Mouse (Mus musculus): ENCODE data around the gene Opn1sw. TPM values are rescaled to one million over a fixed set of nuclear protein-coding genes. Genes with fewer than 3 reads are reported as not detected.

The Opn1sw gene
- not detected in 2 replicates for total RNA-seq (2017)

DNA sequence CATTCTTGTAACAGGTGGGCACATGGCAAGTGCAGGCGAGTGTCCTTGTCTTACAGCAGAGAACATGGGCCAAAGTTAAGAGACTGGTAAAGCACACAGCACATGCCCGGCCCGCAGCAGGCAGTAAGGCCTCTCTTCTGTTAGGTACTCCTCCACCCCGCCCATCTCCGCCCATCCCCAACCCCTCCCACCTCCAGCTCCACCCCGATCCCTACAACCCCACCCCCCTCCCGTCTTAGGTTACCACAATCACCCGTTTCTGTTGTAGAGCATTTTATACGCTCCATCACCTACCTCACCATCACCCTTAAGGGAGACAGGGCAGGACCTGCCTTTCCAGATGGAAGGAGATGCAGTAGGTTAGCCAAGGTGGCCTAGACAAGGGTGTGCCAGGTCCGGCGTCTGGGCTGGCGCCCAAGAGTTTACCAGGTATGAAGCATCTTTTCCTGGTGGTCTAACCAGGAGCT is at the start of gene Opn1sw:
Opn1sw (minus strand) TSS at position 417 of the 467 bp plus-strand sequence.
- ATAC-seq (replicated peaks in 1 of 2; ENCODE audit: insufficient read depth in 1 of 2, low FRiP score in 2 of 2, low TSS enrichment in 1 of 2, low read depth in 1 of 2, poor library complexity in 2 of 2, severe bottlenecking in 2 of 2): peak in 1 of 2 experiments; percentile 43; a peak in 2 of 4 replicates

DNA sequence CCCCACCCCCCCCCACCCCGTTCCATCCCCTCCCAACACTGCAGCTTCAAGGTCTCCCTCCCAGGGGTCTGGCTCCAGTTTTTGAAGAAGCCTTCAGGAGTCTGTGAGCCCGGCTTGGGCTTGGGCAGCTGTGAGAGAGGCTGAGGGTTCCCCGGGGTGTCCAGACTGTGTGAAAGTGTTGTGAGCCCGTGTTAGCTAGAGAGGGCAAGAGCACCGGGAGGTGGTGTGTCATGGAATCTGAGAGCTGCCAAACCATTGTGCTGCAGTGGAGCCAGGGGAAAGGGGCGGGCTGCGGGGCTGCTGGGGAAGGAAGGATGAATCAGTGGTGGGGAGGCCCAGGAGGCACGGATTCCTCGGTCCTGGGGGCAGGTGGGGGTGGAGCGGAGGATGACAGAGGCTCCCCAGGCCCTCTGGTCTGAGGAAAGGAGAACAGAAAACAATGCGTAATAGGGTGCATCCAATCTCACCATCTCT is 48.2 kb upstream of the Opn1sw start:
- ATAC-seq (replicated peaks in 1 of 2; ENCODE audit: insufficient read depth in 1 of 2, low FRiP score in 2 of 2, low TSS enrichment in 1 of 2, low read depth in 1 of 2, poor library complexity in 2 of 2, severe bottlenecking in 2 of 2): 0 out of 4 replicates have a peak, but pooled peaks of 1 of the 2 experiments have one; percentile 14

GRCm38 (mm10) chr6:29435940-29436451 is 47.7 kb upstream of the Opn1sw start:
- ATAC-seq (replicated peaks in 1 of 2; ENCODE audit: insufficient read depth in 1 of 2, low FRiP score in 2 of 2, low TSS enrichment in 1 of 2, low read depth in 1 of 2, poor library complexity in 2 of 2, severe bottlenecking in 2 of 2): no peak

DNA sequence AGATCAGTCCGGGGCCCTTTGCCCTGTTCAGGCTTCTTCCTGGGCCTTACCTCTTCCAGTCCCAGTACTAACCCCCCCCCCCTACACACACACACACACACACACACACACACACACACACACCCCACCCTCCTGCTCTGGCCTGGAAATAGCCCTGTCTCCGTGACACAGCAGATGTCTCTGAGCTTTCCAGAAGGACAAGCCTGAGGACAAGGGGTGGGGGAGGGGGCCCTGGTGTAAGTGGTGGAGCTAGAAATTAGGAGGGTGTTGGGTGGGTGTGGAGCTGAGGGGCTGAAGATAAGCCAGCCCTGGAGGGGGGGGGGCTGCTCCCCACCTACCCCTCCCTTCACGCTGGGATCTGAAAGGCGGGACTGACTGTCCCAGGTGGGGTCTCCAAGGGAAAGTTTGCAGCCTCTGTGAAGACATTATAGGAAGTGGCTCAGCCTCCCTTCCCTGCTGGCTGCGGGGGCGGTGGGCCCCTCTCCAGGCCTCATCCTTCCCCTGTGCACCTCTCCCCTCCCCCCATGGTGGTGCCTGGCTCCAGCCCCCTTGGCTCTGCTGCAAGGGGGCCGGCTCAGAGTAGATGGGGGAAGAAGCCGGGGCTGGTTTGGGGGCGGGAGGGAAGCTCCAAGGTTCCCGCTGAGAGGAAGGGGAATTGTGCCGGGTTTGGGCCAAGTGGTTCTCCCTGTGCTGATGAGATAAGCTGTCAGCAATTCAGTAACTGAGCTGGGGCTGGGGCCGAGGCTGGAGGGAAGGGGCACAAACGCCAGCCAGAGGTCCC is 46.8 kb upstream of the Opn1sw start:
- ATAC-seq (replicated peaks in 1 of 2; ENCODE audit: insufficient read depth in 1 of 2, low FRiP score in 2 of 2, low TSS enrichment in 1 of 2, low read depth in 1 of 2, poor library complexity in 2 of 2, severe bottlenecking in 2 of 2): 0 out of 4 replicates have a peak, but pooled peaks of 1 of the 2 experiments have one; percentile 8

GRCm38 (mm10) chr6:29433804-29434795 is 45.8 kb upstream of the Opn1sw start:
- ATAC-seq (replicated peaks in 1 of 2; ENCODE audit: insufficient read depth in 1 of 2, low FRiP score in 2 of 2, low TSS enrichment in 1 of 2, low read depth in 1 of 2, poor library complexity in 2 of 2, severe bottlenecking in 2 of 2): 0 out of 4 replicates have a peak, but pooled peaks of 1 of the 2 experiments have one; percentile 8

DNA sequence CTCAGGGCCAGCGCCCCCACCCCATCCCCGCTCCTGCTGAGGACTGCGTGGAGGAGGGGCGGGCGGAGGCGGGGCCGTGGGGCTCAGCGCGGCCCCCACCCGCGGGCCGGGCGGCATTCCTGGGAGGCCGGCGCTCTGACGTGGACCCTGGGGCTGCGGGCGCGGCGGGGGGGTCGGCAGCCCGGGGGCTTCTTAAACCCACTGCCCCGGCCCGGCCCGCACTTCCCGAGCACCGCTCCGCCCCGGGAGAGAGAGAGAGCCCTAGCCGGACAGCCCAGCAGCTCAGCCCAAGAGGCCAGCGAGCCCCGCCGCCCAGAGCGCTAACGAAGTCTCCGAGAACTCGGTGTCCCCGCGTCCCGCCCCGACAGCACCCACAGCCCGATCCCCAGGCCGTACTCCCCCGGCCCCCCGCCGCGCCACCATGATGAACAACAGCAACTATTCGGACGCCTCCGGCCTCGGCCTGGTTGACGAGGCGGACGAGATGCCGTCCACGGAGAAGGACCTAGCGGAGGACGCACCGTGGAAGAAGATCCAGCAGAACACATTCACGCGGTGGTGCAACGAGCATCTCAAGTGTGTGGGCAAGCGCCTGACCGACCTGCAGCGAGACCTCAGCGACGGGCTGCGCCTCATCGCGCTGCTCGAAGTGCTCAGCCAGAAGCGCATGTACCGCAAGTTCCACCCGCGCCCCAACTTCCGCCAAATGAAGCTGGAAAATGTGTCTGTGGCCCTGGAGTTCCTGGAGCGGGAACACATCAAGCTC is 45.0 kb upstream of the Opn1sw start, which contains the start of gene Flnc:
Flnc (plus strand) TSS at position 219 of the 766 bp plus-strand sequence.
- ATAC-seq (replicated peaks in 1 of 2; ENCODE audit: insufficient read depth in 1 of 2, low FRiP score in 2 of 2, low TSS enrichment in 1 of 2, low read depth in 1 of 2, poor library complexity in 2 of 2, severe bottlenecking in 2 of 2): peak; percentile 33 to 37; a peak in 3 of 4 replicates

- ATAC-seq (replicated peaks in 1 of 2; ENCODE audit: insufficient read depth in 1 of 2, low FRiP score in 2 of 2, low TSS enrichment in 1 of 2, low read depth in 1 of 2, poor library complexity in 2 of 2, severe bottlenecking in 2 of 2): no peak
Observed at GRCm38 (mm10) chr6:29432676-29433037, 44.4 kb upstream of the Opn1sw start.

DNA sequence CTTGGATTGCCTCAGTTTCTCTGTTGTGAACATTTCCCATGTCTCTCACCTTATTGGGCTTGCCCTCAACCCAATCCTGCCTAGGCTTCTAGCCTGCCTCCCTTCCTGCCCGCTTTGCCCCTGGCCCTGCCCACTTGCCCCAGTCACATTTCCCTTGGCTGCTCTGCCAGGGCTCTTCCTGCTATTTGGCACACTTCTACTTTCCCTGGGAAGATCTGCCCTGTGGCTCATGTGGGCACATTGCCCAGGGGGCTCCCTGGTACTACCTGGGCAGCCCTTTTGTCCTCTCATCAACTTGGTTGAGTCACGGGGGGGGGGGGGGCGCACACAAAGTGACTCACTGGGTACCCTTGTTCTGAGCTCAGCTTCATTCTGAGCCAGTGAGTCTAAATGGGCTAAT is 43.9 kb upstream of the Opn1sw start:
- ATAC-seq (replicated peaks in 1 of 2; ENCODE audit: insufficient read depth in 1 of 2, low FRiP score in 2 of 2, low TSS enrichment in 1 of 2, low read depth in 1 of 2, poor library complexity in 2 of 2, severe bottlenecking in 2 of 2): no peak

DNA sequence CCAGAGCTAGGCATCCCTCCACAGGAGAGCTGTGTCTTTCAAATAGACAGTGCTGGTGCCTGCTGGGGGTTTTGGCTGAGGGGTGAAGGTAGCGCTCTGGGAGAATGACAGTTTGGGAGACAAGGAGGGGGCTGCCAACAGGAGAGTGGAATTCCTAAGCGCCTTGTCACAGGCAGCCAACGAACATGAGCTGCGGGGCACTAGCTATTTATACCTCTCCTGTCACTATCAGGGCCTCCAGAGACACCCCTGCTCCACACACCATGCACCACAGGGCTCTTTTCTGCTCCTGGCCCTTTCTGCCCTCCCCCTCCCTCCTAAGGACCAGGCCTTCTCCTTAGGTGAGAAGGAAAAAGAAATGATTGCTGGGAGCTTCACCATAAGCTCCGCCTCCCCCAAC is 43.2 kb upstream of the Opn1sw start:
- no peak for ATAC-seq (replicated peaks in 1 of 2; ENCODE audit: insufficient read depth in 1 of 2, low FRiP score in 2 of 2, low TSS enrichment in 1 of 2, low read depth in 1 of 2, poor library complexity in 2 of 2, severe bottlenecking in 2 of 2)

DNA sequence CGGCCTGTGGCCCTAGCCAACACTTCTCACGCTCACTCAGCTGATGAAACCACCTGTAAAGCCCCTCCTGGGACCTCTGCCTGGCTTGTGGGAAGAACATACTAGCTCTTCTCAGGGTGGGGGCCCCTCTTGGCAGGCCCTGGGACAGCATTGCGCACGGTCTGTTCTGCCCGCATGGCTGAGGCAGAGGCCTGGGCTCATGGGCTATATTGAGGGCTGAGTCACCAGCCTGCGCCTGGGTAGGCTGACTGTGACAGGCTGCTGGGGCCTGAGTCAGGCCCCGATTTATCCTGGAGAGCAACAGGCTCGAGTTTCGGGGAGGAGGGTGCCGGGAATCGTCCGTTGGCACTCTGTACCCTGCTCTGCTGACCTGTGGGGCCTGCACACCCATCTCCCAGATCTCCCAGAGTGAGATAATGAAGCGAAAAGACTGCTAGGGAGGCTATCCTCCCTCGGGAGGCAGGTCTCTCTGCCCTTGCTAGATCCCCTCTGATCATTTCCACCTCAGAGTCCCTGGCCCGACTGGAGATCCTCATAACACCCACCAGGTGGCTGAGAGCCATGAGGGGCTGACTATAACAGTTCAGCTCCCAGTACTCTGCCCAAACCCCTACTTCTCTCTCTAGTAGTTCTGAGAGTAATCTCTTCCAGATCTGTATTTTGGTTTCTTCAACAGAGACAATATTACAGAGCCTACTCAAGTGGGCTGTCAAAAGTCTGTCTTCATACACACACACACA is 42.6 kb upstream of the Opn1sw start:
- ATAC-seq (replicated peaks in 1 of 2; ENCODE audit: insufficient read depth in 1 of 2, low FRiP score in 2 of 2, low TSS enrichment in 1 of 2, low read depth in 1 of 2, poor library complexity in 2 of 2, severe bottlenecking in 2 of 2): no peak

GRCm38 (mm10) chr6:29428171-29428570 is 39.9 kb upstream of the Opn1sw start:
- no peak for ATAC-seq (replicated peaks in 1 of 2; ENCODE audit: insufficient read depth in 1 of 2, low FRiP score in 2 of 2, low TSS enrichment in 1 of 2, low read depth in 1 of 2, poor library complexity in 2 of 2, severe bottlenecking in 2 of 2)

- no peak for ATAC-seq (replicated peaks in 1 of 2; ENCODE audit: insufficient read depth in 1 of 2, low FRiP score in 2 of 2, low TSS enrichment in 1 of 2, low read depth in 1 of 2, poor library complexity in 2 of 2, severe bottlenecking in 2 of 2)
Observed at GRCm38 (mm10) chr6:29426331-29426730, 38.1 kb upstream of the Opn1sw start.

- no peak for ATAC-seq (replicated peaks in 1 of 2; ENCODE audit: insufficient read depth in 1 of 2, low FRiP score in 2 of 2, low TSS enrichment in 1 of 2, low read depth in 1 of 2, poor library complexity in 2 of 2, severe bottlenecking in 2 of 2)
Observed at GRCm38 (mm10) chr6:29425118-29425517, 36.9 kb upstream of the Opn1sw start.

GRCm38 (mm10) chr6:29420596-29420995 is 32.3 kb upstream of the Opn1sw start:
- peak in 1 of 2 experiments; percentile 37; a peak in 1 of 4 replicates for ATAC-seq (replicated peaks in 1 of 2; ENCODE audit: insufficient read depth in 1 of 2, low FRiP score in 2 of 2, low TSS enrichment in 1 of 2, low read depth in 1 of 2, poor library complexity in 2 of 2, severe bottlenecking in 2 of 2)

GRCm38 (mm10) chr6:29415446-29415845 is 27.2 kb upstream of the Opn1sw start:
- no peak for ATAC-seq (replicated peaks in 1 of 2; ENCODE audit: insufficient read depth in 1 of 2, low FRiP score in 2 of 2, low TSS enrichment in 1 of 2, low read depth in 1 of 2, poor library complexity in 2 of 2, severe bottlenecking in 2 of 2)

GRCm38 (mm10) chr6:29406412-29406811 is 18.1 kb upstream of the Opn1sw start:
- ATAC-seq (replicated peaks in 1 of 2; ENCODE audit: insufficient read depth in 1 of 2, low FRiP score in 2 of 2, low TSS enrichment in 1 of 2, low read depth in 1 of 2, poor library complexity in 2 of 2, severe bottlenecking in 2 of 2): no peak
